Mouse (Mus musculus): ENCODE results near the gene Rpl19.

- TF ChIP-seq CTCF (IDR thresholded peaks at IDR 0.05; ENCODE audit: insufficient read depth, low read depth, low read length) (no peak), POLR2A (IDR thresholded peaks at IDR 0.05; ENCODE audit: insufficient read depth, low read depth, low read length) (no peak)
These were observed 11.4 kb downstream of the Rpl19 start for GRCm38 (mm10) chr11:98037871-98038270.
